Mouse (Mus musculus): Measurements from ENCODE around the gene Itga3. TPM values are rescaled to one million over a fixed set of nuclear protein-coding genes. Genes with fewer than 3 reads are reported as not detected.

Itga3 gene
- polyA plus RNA-seq, 1 experiment from 2014 or later = 355 TPM

DNA sequence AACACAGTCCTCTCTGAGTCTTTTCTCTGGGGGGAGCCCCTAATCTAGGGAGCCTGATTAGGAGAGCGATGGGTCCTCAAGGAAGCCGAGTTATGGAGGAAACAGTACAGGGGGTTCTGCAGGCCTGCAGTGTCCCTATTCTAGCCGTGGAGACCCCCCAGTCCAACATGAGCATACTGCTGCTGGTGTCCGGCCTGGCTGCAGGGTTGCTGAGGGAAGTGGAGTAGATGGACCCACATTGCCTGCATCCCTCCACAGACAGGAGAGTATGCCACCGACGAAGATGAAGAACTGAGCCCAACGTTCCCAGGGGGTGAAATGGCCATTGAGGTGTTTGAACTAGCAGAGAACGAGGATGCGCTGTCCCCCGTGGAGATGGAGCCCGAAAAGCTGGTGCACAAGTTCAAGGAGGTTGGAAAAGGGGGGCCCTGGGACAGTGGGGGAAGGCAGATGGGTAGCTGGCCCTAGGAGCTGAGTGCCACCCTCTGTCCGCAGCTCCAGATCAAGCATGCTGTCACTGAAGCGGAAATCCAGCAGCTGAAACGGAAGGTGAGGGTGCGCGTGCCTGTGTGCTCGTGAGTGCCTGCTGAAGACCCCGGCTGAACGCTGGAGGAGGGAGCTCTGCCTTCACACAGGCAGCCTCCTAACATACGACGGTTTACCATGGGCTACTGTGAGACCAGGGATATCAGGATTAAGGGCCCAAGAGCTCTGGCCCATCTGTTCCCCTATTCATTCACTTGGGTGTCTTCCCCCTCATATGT is 74.8 kb downstream of the Itga3 start:
- POLR2A ChIA-PET = interaction anchor here (0.6 to 1.3 kb wide), 4 partner anchors 9 to 18 kb away, joined by 3 to 5 read pairs (median 4); partner anchors contain the start of gene Ppp1r9b
- DNase-seq (ENCODE audit: low read depth, low spot score) = no peak
- H3K27me3 ChIP-seq = no peaks in the 10 kb centered on the region
- CTCF ChIA-PET = interaction anchor here (1.7 to 3.0 kb wide), 2 partner anchors 9 to 25 kb away, joined by 5 to 14 read pairs; no protein-coding TSS in a partner anchor
- in situ Hi-C loops (cut with MboI; ENCODE audit: low pct_unique_long_range_greater_than_20kb) = no loop called here
- TF ChIP-seq CTCF (IDR thresholded peaks at IDR 0.05) = no peak
- no peak for ATAC-seq

DNA sequence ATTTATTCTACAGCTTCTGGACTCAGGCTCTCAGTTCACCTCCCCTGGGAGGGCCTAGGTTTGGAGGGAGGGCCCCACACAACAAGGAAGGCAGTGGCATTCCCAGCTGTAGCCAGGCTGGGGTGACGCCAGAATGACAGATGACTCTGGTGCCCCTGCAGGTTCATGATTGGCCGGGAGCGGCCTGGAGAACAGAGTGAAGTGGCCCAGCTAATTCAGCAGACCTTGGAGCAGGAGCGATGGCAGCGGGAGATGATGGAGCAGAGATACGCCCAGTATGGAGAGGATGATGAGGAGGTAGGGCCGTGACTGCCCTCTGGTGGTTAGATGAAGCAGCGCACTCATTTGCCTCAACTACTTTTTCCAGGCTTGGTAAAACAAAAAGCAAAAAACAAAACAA is 75.5 kb downstream of the Itga3 start:
- no peaks in the 10 kb centered on the region for H3K27me3 ChIP-seq
- DNase-seq (ENCODE audit: low read depth, low spot score) (no peak), ATAC-seq (no peak)
- POLR2A ChIA-PET = interaction anchor here (0.7 to 1.7 kb wide), 3 partner anchors 10 to 17 kb away, joined by 3 to 18 read pairs (median 3); partner anchors contain the start of gene Ppp1r9b
- no peak for TF ChIP-seq CTCF (IDR thresholded peaks at IDR 0.05)
- in situ Hi-C loops (cut with MboI; ENCODE audit: low pct_unique_long_range_greater_than_20kb) = no loop called here
- CTCF ChIA-PET = interaction anchor here (0.9 to 2.0 kb wide), 6 partner anchors 11 to 64 kb away, joined by 3 to 10 read pairs (median 5); partner anchors contain the start of gene Ppp1r9b

DNA sequence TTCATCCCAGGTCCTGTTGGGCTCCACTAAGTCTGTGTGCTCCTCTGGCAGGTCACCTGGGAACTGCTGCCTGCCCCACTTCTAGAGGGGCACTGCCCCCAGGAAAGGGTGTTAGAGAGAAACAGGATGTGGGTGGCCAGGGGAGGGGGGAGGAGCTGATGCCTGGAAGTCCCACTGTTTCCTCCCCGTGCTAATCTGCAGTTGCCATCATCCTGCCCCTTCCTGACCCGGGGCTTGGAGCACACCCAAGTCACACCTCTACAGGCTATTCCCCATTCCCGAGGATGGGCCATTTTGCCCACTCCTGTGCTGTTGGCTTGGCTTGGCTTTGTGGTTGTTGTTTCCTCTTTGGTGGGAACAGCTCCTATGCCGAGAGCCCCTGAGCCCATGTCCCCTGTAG is 76.1 kb downstream of the Itga3 start:
- ATAC-seq (no peak), DNase-seq (ENCODE audit: low read depth, low spot score) (no peak)
- no peaks in the 10 kb centered on the region for H3K27me3 ChIP-seq
- ChIA-PET POLR2A (interaction anchor here (0.7 to 1.7 kb wide), 3 partner anchors 9 to 16 kb away, joined by 3 to 18 read pairs (median 3); partner anchors contain the start of gene Ppp1r9b), CTCF (interaction anchor here (0.9 to 2.0 kb wide), 6 partner anchors 11 to 63 kb away, joined by 3 to 10 read pairs (median 5); partner anchors contain the start of gene Ppp1r9b)
- TF ChIP-seq CTCF (IDR thresholded peaks at IDR 0.05) = no peak
- in situ Hi-C loops (cut with MboI; ENCODE audit: low pct_unique_long_range_greater_than_20kb) = no loop called here

DNA sequence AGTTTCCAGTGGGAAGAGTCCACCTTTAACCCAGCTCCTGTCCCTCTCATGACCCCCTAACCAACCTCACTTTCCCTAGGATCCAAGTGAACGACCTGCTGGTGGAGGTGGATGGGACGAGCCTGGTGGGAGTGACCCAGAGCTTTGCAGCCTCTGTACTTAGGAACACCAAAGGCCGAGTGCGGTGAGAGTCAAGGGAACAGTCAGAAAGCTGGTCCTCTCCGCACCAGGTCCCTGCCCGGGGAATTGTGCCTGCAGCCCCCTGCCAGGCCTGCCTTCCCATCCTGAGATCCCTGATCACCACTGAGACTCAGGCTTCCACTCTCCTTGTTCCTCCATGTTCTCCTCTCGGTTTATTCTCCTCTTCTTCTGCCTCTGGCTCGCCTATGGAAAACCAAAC is 76.5 kb downstream of the Itga3 start:
- CTCF ChIA-PET = interaction anchor here (1.1 to 2.0 kb wide), 5 partner anchors 10 to 63 kb away, joined by 3 to 10 read pairs (median 6); partner anchors contain the start of gene Ppp1r9b
- in situ Hi-C loops (cut with MboI; ENCODE audit: low pct_unique_long_range_greater_than_20kb) = no loop called here
- DNase-seq (ENCODE audit: low read depth, low spot score) (no peak), ATAC-seq (no peak)
- no peak for TF ChIP-seq CTCF (IDR thresholded peaks at IDR 0.05)
- POLR2A ChIA-PET = interaction anchor here (1.0 to 1.7 kb wide), 2 partner anchors 8 to 9 kb away, joined by 3 to 18 read pairs; partner anchors contain the start of gene Ppp1r9b
- no peaks in the 10 kb centered on the region for H3K27me3 ChIP-seq

DNA sequence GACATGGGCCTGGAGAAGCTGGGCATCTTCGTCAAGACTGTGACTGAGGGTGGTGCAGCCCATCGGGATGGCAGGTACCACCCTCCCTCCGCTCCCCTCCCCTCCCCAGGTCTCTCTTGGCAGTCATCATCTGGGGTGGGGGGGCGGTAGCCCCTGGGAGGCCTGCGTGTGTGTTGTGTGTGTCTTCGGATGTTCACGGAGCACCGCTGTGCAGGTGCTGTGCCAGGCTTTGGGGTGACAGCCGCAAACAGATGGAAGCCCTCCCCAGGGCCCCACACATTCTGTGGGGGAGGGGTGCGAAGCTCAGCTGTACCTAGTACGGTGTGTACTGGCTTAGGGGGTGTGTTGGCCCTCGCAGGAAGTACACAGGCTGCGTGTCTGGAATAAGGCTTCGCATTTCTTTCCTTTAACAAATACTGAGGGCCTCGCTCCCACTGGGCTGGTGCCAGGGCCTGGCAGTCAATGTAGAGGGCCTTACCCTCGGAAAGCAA is 78.5 kb downstream of the Itga3 start:
- ATAC-seq (no peak), DNase-seq (ENCODE audit: low read depth, low spot score) (no peak)
- in situ Hi-C loops (cut with MboI; ENCODE audit: low pct_unique_long_range_greater_than_20kb) = no loop called here
- H3K27me3 ChIP-seq = no peaks in the 10 kb centered on the region
- ChIA-PET CTCF (no interaction called here), POLR2A (no interaction called here)
- no peak for TF ChIP-seq CTCF (IDR thresholded peaks at IDR 0.05)

DNA sequence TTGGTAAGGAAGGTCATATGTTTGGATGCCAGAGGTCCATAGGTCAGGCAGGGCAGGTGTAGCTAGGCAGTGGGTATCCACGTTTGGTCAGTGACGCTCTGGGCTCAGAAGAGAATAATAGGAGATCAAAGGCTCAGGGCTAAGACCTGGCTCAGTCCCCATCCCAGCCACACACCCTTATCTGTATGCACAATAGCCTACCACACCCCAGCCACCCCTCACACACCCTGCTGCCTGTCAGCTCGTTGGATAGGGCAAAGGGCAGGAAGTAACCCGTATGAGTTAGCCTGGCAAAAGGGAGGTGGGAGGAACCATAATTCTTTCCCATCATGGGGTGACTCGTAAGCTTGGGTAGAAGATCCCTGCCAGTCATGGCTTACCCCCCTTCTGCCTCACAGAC is 79.0 kb downstream of the Itga3 start:
- DNase-seq (ENCODE audit: low read depth, low spot score) (no peak), ATAC-seq (no peak)
- no peak for TF ChIP-seq CTCF (IDR thresholded peaks at IDR 0.05)
- H3K27me3 ChIP-seq = no peaks in the 10 kb centered on the region
- in situ Hi-C loops (cut with MboI; ENCODE audit: low pct_unique_long_range_greater_than_20kb) = no loop called here
- ChIA-PET CTCF (no interaction called here), POLR2A (no interaction called here)

DNA sequence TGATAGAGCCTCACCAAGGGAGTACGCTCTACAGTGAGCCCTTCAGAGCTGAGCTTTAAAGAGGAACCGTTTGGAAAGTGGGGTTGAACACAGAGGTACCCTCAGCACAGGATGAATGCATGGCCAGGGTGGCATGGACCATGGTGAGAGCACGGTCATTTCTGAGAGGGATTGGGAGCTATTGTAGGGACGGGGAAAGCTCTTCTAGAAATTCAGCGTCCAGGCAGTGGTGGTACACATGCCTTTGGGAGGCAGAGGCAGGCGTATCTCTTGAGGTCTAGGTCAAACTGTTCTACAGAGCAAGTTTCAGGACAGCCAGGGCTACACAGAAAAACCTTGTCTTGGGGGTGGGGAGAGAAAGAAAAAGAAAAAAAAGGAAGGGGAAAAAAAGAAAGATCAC is 79.6 kb downstream of the Itga3 start:
- DNase-seq (ENCODE audit: low read depth, low spot score) = no peak
- no peak for TF ChIP-seq CTCF (IDR thresholded peaks at IDR 0.05)
- H3K27me3 ChIP-seq = no peaks in the 10 kb centered on the region
- no peak for ATAC-seq
- CTCF ChIA-PET = no interaction called here
- in situ Hi-C loops (cut with MboI; ENCODE audit: low pct_unique_long_range_greater_than_20kb) = no loop called here
- POLR2A ChIA-PET = no interaction called here

DNA sequence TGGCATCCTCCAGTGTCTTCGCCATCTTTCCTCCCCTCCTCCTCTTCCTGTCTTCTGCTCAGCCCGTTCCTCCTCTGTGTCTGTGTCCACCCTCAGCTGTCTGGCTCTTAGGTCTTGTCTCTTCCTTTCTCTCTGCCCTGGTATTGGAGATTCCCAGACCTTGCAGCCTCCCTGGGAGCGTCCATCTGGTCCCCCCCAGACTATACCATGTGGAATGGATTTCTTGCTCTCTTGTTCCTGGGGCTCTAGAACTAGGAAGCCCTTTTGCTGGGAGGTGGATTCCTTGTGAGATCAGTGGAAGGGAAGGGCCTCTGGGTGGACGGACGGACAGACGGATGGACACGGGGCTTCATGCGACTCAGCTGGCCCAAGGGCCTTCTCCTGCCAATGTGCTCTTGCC is 80.5 kb downstream of the Itga3 start:
- POLR2A ChIA-PET = no interaction called here
- TF ChIP-seq CTCF (IDR thresholded peaks at IDR 0.05) = no peak
- ATAC-seq (no peak), DNase-seq (ENCODE audit: low read depth, low spot score) (no peak)
- in situ Hi-C loops (cut with MboI; ENCODE audit: low pct_unique_long_range_greater_than_20kb) = no loop called here
- no peaks in the 10 kb centered on the region for H3K27me3 ChIP-seq
- CTCF ChIA-PET = no interaction called here

DNA sequence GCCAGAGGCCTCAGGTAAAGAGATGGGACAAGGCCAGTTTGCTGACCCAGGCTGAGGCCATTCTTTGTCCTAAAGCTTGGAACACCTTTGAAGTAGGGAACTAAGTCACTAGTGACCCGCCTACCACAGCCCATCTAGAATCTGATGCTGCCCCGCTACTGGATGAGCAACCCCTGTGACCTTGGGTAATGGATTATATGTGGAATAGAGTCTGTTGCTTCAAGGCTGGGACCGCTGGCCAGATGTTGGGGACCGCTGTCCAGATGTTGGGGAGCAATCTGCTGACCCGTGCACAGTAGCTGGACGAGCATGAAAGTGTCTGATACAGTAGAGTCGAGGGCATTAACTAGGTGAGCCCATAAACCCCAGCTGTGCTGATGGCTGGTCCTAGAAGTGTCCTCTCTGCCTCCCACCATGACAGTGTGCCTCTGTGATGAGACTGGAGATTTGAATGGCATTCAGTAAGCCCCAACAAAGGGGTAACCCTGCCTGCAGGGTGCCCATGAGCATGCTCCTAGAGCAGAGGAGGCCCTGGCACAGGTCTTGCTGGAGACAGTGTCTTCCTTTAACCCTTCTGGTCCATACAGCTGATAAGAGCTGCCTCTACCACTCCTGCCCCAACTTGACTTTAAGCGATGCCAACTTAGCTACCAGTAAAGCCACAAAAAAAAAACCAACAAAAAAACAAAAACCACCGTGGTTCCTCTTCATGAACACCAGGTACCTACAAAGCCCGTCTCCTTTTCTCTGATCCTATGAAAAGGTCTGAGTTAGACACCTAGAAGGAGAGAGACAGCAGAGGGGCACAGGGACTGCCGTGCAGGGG is 81.4 kb downstream of the Itga3 start:
- in situ Hi-C loops (cut with MboI; ENCODE audit: low pct_unique_long_range_greater_than_20kb) = no loop called here
- no peak for TF ChIP-seq CTCF (IDR thresholded peaks at IDR 0.05)
- ATAC-seq = no peak
- ChIA-PET POLR2A (no interaction called here), CTCF (no interaction called here)
- DNase-seq (ENCODE audit: low read depth, low spot score) = no peak
- no peaks in the 10 kb centered on the region for H3K27me3 ChIP-seq

Other genes starting within 250 kb of the Itga3 start
- 2.2 TPM for gene Col1a1, start 140.6 kb downstream of the Itga3 start, polyA plus RNA-seq (2021)
- not detected for gene Hils1, start 109.2 kb downstream of the Itga3 start, polyA plus RNA-seq (2021)
- gene Sgca, start 100.5 kb downstream of the Itga3 start, polyA plus RNA-seq (2021) = 0.47 TPM
- gene Ppp1r9b, start 85.8 kb downstream of the Itga3 start, polyA plus RNA-seq (2021) = 70.2 TPM
- gene Samd14, start 66.9 kb downstream of the Itga3 start, polyA plus RNA-seq (2021) = 32.3 TPM
- 61.5 TPM for gene Pdk2, start 35.4 kb downstream of the Itga3 start, polyA plus RNA-seq (2021)
- not detected for gene Dlx3, start 43.3 kb upstream of the Itga3 start, polyA plus RNA-seq (2021)
- gene Dlx4, start 69.5 kb upstream of the Itga3 start, polyA plus RNA-seq (2021) = 1.3 TPM
- not detected for gene Tac4, start 184.7 kb upstream of the Itga3 start, polyA plus RNA-seq (2021)
- gene Kat7, start 233.4 kb upstream of the Itga3 start, polyA plus RNA-seq (2021) = 52.5 TPM